Mouse (Mus musculus) liver, adult 2 months (tissue): Measurements from ENCODE around the gene Atrn. TPM values are rescaled to one million over a fixed set of nuclear protein-coding genes. Genes with fewer than 3 reads are reported as not detected.

Experiments used
- DNase-seq: peaks from one replicate; pipeline ENCODE4 v3.0.0-alpha.2; 2011; ENCODE audit warnings: low read depth, low spot score; ENCODE audit errors: extremely low read depth
- H3K27ac ChIP-seq: fragments of 200-500 bp; replicated peaks from 2 replicates; pipeline ENCODE4 v1.5.1; 2012; ENCODE audit warnings: low read depth, mild to moderate bottlenecking, control low read depth, inconsistent platforms, low read length; ENCODE audit not compliant: insufficient read depth
- H3K27me3 ChIP-seq: fragments of 200-500 bp; 2 replicates; pipeline ENCODE4 v1.6.1; 2012; ENCODE audit warnings: mild to moderate bottlenecking, moderate library complexity, low read length, inconsistent platforms; ENCODE audit not compliant: control insufficient read depth, insufficient read depth
- H3K36me3 ChIP-seq: fragments of 200-500 bp; 2 replicates; pipeline ENCODE4 v1.6.1; 2012; ENCODE audit warnings: low read length, inconsistent platforms; ENCODE audit not compliant: control insufficient read depth, insufficient read depth
- H3K4me1 ChIP-seq: fragments of 200-500 bp; 2 replicates; pipeline ENCODE4 v1.6.1; 2011; ENCODE audit warnings: low read length; ENCODE audit not compliant: control insufficient read depth, insufficient read depth
- H3K4me3 ChIP-seq: fragments of 200-500 bp; 2 replicates; pipeline ENCODE4 v1.5.1; 2011; ENCODE audit warnings: low read depth, mild to moderate bottlenecking, control low read depth, low read length, moderate library complexity; ENCODE audit not compliant: insufficient read depth
- H3K79me2 ChIP-seq: fragments of 200-500 bp; 2 replicates; pipeline ENCODE4 v1.6.1; 2012; ENCODE audit warnings: inconsistent platforms, mild to moderate bottlenecking, low read length, moderate library complexity; ENCODE audit not compliant: control insufficient read depth, insufficient read depth
- H3K9ac ChIP-seq: fragments of 200-500 bp; 2 replicates; pipeline ENCODE4 v1.6.1; 2012; ENCODE audit warnings: low read depth, mild to moderate bottlenecking, control low read depth, inconsistent platforms, low read length
- CTCF ChIP-seq: fragments of 200-500 bp; IDR thresholded peaks from 2 replicates; pipeline ENCODE4 v1.5.1; 2011; ENCODE audit warnings: low read depth, low read length, control low read depth
- POLR2A ChIP-seq: fragments of 200-500 bp; IDR thresholded peaks from 2 replicates; pipeline ENCODE4 v1.6.1; 2011; ENCODE audit warnings: low read length, control low read depth; ENCODE audit not compliant: insufficient read depth; ENCODE audit errors: extremely low read depth
- WGBS: fragments of 180-500 bp; shearing (Covaris S2); methylation state at CpG from one replicate; pipeline ENCODE4 v1.1.7; 2018; 5-methylcytosine and 5-hydroxymethylcytosine counted together
- polyA plus RNA-seq: library from polyadenylated mRNA; depleted of rRNA; stranded (reverse); fragments of >200 nt; gene quantifications from 2 replicates; pipeline ENCODE4 v1.2.3, GENCODE M21; 2012; rRNA removed
- total RNA-seq: library from RNA; depleted of rRNA; stranded (reverse); fragments of >200 nt; gene quantifications from 2 replicates; pipeline ENCODE4 v1.2.3, GENCODE M21; 2014; rRNA removed

The Atrn gene
- total and polyA plus RNA-seq, 2 experiments: 16.6 to 27.2 TPM

DNA sequence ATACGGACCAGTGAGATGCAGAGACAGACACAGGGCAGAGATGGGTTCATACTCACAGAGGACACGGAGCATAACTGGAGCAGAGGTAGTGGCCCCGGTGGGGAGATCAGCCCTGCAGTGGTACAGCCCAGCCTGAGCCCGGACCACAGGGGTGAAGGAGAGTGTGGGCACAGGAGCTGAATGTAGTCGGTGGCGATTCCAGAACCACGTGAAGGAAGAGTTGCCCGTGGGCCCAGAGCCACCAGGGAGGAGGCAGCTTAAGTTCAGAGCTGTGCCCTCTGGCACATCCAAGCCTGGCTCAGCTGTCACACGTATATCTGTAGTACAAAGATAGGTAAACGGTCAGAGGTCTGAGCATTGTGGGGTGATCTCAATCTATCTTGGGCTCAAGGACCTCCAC, 166.2 kb downstream of the Atrn start:
- no peak for DNase-seq
- WGBS: 84% methylated on average over 10 of the region's 10 CpGs
- Histone ChIP-seq H3K27me3 (no peaks in the 10 kb centered on the region), H3K27ac (no peak overlapping the region), H3K9ac (no peak overlapping the region), H3K4me3 (no peak overlapping the region), H3K36me3 (no peaks in the 10 kb centered on the region), H3K4me1 (no peaks in the 10 kb centered on the region), H3K79me2 (no peaks in the 10 kb centered on the region)
- TF ChIP-seq POLR2A (no peak), CTCF (no peak)

Other genes with a start within 250 kb of the Atrn start
- gene Ddrgk1, start 241.8 kb upstream of the Atrn start, total RNA-seq: 67.1 and 86.0 TPM in 2 replicates
- gene Ddrgk1, start 241.8 kb upstream of the Atrn start, polyA plus RNA-seq: 138 and 165 TPM in 2 replicates
- gene Itpa, start 238.9 kb upstream of the Atrn start, total RNA-seq: 30.9 and 33.8 TPM in 2 replicates
- 22.3 and 24.1 TPM in 2 replicates for gene Itpa, start 238.9 kb upstream of the Atrn start, polyA plus RNA-seq
- gene Slc4a11, start 209.0 kb upstream of the Atrn start, total RNA-seq: not detected in 2 replicates
- gene Slc4a11, start 209.0 kb upstream of the Atrn start, polyA plus RNA-seq: 0.34 and 0.36 TPM in 2 replicates
- gene 4930402H24Rik, start 89 bp upstream of the Atrn start, total RNA-seq: 14.8 and 19.9 TPM in 2 replicates
- gene 4930402H24Rik, start 89 bp upstream of the Atrn start, polyA plus RNA-seq: 15.4 and 18.2 TPM in 2 replicates
- gene Gfra4, start 136.6 kb downstream of the Atrn start, total RNA-seq: not detected in 2 replicates
- 0.07 and 0.17 TPM in 2 replicates for gene Gfra4, start 136.6 kb downstream of the Atrn start, polyA plus RNA-seq
- 0.28 and 0.67 TPM in 2 replicates for gene Adam33, start 157.3 kb downstream of the Atrn start, total RNA-seq
- gene Adam33, start 157.3 kb downstream of the Atrn start, polyA plus RNA-seq: 1.1 and 1.7 TPM in 2 replicates
- 4.5 and 5.6 TPM in 2 replicates for gene Siglec1, start 180.3 kb downstream of the Atrn start, total RNA-seq
- 3.2 and 9.9 TPM in 2 replicates for gene Siglec1, start 180.3 kb downstream of the Atrn start, polyA plus RNA-seq
- gene Hspa12b, start 220.8 kb downstream of the Atrn start, total RNA-seq: 0.87 and 1.0 TPM in 2 replicates
- gene Hspa12b, start 220.8 kb downstream of the Atrn start, polyA plus RNA-seq: 0.67 and 1.1 TPM in 2 replicates
- not detected in 2 replicates for gene Gm11037, start 227.0 kb downstream of the Atrn start, total RNA-seq
- gene Gm11037, start 227.0 kb downstream of the Atrn start, polyA plus RNA-seq: not detected in 2 replicates